Mouse (Mus musculus) urinary bladder, postnatal 14 days (tissue): ENCODE measurements around the gene Sppl3.
A peak's percentile ranks its signal among the peaks of the same experiment; 100 is the strongest.

ENCODE experiments used
- DNase-seq: peaks from one replicate; pipeline ENCODE4 v3.0.0; 2021; ENCODE audit warnings: low spot score

Gene Sppl3

DNA sequence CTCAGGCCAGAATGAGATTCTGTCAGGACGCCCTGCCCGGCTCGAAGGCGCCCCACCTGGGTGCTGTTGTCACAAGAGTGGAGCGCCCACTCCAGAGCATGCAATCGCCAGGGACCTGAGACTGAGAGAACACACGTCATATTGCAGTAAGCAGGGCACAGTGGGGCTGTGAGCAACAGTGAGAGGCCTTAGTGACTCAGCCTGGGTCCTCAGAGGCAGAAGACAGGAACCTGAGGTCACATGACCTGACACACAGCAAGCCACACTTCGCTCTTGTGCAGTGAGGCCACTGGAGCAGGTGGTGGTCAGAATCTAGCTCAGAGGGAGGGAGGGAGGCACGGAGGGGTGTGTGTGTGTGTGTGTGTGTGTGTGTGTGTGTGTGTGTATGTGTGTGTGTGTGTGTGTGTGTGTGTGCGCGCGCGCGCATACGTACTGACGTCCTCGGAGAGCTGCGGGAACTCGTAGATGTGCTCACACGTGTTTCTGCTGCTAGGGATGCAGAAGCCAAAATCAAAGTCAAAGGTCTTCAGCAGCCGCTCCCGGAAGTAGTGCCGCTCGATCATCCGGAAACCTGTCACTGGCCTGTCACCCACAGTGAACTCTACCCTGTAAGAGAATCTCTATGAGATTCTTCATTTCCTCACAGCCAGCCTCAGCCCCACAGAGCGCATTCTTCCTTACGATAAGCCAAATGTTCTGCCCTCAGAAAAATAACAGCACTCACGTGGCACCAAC lies 115.8 kb downstream of the Sppl3 start:
- DNase-seq: no peak

DNA sequence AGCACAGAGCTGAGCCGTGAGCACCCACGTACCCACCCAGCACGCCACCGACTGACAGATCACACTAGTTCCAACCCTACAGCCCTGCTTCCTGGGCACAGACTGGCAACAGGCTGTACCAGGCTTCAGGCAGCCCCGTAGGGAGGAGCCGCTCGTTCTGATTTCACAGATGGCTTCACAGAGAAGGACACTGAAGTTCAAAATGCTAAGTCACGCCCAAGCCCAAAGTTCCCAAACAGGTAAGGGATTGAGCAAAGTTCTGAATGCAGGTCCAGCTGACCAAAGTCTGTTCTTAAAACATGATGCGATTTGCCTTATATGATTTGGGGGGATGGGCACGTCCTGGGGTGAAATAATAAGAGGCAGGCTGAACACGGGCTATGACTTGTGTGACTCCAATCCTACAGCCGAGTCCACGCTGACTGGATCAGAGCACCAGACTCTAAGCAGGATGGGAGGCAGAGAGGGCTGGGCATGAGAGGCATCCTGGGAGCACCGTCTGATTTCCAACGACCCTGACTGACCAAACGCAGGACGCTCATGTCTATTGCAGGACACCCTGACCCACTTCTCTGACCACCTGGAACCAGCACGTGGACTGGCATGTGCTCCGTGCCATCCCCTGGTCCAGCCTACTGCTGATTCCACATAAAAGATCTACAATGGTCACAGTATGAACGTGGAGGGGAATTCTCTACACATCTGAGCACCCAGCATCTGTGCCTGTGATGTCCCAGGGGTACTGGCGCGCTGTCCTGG lies 116.7 kb downstream of the Sppl3 start:
- DNase-seq: no peak

DNA sequence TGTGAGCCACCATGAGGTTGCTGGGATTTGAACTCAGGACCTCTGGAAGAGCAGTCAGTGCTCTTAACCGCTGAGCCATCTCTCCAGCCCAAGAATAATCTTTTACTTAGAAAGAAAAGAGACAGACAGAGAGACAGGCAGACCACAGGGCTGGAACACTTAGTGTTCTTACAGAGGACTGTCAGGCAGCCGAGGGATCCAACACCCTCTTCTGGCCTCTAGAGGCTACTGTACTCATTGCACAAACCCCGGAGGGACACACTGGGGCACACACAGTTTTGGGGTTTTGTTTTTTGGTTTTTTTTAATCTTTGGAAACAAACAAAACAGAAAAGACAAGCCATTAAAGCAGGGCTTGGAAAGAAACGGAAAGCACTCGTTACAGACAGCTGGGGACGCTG lies 118.4 kb downstream of the Sppl3 start:
- no peak for DNase-seq

DNA sequence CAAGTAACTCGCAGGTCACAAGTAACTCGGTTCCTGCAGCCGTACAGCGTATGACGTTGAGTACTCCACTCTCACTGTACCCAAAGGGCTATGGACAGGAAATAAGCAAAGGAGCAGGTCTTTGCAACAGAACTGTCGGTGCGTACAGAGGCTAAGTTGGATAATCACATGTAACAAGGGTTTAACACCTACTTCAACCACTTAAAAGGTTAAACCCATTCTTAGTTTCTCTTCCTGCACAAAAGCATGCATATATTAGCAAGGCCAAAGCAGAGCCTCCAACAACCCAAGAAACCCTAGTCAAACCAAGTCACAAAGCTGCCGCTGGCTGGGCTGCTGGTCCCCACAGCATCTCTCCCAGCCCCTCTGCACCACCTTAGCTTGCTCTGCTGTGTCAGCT lies 121.5 kb downstream of the Sppl3 start:
- no peak for DNase-seq

DNA sequence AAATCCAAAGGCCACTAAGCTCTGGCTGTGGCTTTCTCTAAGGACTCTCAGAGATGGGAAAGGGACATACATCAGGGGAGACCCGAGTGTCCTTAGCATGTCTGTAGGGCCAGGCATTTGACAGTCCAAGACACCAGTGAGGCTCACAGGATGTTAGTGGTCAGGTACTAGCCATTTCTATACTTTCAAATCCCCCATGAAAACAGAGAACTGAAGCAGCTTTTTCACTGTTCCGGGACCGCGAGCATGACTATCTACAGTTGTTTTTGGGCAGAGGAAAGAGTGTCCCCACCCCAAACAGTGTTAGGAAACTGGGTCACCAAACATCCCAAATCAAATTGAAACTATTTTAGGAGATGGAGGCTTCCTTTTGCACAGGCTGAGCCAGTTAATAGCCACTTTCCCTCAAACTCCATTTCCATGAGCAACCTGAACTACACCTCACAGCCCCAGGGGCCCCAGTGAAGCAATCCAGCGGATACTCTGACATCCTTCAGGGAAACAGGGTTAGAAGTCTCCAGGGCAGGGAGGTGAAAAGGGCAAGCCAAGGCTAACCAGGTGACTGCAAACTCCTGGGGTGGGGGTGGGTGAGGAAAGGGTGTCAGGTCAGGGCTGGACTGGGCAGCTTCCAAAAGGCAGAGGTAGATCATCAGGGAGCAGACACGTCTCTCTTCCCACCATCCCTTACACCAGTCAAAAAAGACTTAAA lies 122.6 kb downstream of the Sppl3 start:
- no peak for DNase-seq

DNA sequence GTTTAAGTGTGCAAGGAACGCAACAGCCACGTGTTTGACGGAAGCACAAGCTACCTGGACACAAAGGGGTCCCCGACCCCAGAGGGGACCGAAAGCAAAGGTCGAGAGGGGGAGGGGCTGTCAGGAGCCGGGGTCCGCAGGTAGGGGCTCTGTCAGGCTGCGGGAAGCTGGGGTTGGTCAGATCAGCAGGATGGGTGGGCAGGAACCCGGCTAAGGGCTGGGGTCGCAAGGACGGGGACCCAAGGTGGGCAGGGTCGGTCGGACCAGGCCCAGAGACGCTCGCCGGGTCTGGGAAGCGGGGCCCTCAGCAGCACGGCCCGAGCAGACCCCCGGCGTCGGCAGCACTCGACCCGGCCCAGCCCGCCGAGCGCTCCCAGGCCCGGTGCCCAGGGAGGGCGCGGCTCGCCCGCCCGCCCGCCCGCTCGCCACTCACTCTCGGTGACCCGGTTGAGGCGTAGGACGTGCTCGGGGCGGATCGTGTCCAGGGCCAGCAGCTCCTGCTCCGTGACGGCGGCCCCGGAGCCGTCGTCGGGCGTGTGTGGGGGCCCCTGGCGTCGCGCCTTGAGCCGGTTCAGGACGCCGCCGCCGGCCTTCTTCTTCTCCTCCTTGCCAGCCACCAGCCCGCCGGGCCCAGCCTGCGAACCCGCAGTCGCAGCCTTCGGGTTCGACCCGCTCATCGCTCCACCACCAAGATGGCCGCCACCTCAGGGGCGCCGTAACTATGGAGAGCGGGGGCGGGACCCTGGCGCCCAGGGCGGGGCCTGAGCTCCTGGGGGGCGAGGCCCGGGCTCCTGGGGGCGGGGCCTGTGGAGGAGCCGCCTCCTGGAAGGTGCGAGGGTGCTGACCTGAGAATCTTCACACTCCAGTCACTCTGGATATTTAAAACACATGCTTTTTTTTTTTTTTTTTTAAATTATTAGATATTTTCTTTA lies 123.6 kb downstream of the Sppl3 start, which contains the start of gene Unc119b:
TSS of gene Unc119b (minus strand) at position 742 of the 932 bp plus-strand sequence.
- DNase-seq: peak; percentile 90

DNA sequence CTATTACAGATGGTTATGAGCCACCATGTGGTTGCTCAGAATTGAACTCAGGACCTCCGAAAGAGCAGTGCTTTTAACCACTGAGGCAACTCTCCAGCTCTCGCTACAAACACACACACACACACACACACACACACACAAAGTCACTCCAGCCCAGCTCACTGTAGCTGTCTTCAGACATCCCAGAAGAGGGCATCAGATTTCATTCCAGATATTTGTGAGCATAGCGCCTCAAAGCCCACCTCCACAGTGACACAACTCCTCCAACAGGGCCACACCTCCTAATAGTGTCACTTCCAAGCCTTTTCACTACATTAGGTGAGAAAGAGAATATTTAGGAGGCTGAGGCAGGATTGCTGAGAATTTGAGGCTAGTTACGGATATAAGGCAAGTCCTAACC lies 128.2 kb downstream of the Sppl3 start:
- DNase-seq: no peak

DNA sequence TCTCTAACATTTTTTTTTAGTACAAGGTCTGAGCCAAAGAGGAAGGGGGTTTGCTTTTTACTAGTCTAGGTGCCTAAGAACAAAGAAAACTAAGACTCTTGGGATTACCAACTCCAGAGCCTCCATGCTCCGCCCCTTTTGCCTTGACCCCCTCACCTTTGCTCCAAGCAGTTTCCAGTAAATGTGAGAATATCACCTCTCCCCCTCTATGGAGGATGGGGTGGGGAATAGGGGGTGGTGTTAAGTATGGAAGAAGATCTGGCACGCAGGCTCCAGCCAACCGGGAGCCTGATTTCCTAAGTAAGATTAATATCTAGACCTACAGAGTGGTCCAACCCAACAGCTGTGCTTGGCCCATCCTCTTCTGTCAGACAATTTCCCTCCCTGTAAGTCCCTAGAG lies 129.8 kb downstream of the Sppl3 start:
- DNase-seq: no peak

DNA sequence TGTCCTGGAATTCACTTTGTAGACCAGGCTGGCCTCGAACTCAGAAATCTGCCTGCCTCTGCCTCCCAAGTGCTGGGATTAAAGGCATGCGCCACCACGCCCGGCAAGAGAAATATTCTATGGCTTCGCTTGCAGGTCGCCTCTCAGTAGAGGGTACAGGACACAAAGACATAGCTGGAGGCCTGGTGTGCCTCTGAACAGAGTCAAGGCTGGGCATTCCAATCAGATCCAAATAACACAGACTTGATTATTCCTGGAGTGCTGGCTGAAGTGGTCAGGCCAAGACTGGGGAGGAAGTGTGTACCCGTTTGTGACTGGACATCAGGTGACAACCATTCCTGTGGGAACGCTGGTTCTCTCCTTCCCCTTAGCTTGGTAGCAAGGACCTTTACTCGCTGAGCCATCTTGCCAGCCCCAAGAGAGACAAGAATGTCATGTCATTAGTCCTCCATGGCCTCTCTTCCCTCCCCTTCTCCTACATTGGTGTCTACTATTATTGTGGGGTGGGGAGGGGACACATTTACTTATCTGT lies 131.3 kb downstream of the Sppl3 start:
- DNase-seq: no peak

DNA sequence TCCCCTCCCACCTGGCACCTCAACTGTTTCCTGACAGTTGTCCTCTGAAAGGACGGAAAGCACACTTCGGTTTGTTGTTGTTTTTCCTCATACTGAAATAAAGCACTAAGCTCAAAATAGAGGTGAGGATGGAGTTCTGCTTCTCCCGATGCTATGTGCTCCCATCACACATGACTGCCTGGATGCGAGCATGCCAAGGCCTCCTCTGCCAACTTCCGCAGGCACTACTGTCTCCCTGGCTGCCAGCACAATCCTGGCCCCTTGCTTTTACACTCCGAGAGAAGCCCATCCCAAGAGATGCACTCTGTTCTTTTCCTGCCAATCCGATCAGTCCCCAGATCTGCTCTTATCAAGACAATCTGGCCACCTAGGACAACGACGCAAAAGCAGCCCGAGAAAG lies 132.6 kb downstream of the Sppl3 start:
- DNase-seq: no peak

DNA sequence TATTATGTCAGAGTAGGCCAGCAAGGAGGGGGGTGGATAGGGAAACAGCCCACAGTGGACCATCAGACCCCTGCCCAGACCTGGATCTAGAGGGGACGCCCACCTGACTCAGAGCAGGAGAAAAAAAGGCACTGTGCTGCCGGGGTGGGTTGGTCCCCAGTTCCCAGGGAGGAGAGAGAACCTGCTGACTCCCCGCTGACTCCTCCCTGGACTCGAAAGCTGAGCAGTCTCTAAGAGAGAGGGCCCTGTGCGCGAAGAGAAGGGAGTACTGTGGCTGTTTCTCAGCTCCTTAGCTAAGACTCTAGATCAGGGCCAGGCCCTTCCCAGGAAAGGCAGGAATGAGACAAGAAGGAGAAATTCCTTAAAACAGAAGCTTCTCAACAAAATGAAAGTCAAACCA lies 133.5 kb downstream of the Sppl3 start:
- DNase-seq: no peak

DNA sequence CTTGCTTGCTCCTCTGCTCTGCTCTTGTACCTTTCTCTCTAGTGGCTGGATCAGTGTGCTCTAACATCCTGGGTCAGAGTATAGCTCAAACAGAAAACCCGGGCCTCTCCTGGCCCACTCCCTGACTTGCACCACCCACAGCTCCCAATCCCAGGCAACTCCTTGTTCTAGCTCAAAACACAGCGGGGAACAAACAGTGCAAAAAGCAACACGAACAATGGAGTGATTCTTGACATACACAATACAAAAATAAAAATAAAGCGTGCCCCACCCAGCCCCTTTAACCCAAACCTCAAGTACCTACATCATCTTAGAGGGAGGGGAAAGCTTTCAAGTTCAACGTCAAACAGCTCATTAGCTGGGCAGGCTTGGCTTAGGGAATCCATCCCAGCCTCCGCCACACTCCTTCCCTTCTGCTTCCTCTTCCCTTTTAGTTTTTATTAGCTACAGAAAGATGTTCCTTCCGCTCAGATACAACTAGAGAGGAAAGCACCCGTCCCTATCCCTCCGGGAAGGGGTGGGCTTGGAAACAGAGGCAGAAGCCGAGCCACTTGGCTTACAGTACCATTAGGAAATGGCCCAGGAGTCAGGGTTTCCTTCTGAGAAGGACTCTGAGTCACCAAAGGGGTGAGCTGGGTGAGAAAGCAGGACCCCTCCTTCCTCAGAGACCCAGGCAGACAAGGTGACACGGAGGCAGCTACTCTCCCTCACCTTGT lies 134.5 kb downstream of the Sppl3 start:
- DNase-seq: no peak

DNA sequence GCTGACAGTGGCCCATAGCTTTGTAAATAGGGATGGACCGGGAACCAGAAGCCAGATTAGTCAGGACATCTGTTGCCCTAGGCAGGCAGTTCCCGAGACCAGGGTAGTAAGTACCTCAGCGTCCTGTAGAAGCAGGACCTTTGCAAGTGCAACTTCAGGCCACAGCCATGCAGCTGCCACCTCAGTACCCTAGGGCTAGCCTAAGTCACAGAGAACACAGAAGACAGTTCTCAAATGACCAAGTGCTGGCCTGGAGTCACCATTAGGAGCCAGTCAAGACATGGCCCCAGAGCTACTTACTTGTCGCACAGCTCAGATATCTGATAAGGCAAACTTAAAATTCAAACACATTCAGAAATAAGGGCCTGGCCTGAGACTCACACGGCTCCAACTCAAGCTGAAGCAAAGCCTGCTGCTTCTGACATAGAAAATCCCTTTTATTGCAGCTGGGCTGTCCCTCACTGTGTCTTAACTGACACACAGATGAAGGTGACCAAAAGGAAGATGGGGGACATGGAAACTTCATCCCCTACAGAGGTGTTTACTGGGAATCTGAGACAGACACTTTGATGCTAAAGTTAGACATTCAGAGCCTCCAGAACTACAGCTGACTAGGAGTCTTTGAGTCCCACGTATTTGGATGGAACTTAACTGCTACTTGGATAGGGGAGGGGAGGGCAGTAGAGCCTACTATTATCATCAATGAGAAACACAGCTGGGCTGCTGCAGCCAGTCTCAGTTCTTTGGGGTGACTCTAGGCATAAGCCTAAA lies 135.2 kb downstream of the Sppl3 start:
- no peak for DNase-seq

DNA sequence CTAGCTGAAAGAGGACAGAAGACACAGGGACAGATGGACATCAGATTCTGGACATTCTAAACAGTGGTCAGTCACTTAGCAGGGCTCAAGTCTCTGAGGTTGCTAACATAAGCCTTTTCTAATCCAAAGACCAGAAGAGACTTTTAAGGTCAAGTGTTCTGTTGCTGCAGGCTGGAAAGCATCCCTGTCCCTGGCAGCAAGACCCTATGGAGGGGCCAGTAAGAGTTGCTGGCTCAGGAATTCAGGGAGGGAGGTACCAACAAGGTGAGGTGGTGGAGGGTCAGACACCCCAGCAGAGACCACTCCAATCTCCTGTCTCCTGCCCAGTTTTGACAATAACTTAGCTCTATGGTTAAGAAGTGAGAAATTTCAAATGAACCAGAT lies 135.8 kb downstream of the Sppl3 start:
- no peak for DNase-seq

DNA sequence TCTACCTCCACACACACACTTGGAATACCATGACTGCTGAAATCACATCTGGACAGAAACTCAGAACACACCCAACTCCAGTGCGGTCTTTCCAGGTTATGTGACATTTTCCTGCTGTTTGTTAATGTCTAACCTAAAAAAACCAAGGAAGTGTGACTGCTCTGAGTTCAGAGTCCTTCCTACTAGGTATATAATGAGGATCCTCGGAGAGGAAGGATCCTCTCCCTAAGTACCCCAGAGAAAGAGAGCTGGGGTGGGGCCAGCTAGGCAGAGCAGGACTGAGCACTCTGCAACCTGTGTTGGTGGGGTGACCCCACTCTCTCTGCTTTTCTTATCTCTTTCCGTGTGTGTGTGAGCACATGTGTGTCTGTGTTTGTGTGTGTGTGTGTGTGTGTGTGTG lies 136.5 kb downstream of the Sppl3 start:
- no peak for DNase-seq

DNA sequence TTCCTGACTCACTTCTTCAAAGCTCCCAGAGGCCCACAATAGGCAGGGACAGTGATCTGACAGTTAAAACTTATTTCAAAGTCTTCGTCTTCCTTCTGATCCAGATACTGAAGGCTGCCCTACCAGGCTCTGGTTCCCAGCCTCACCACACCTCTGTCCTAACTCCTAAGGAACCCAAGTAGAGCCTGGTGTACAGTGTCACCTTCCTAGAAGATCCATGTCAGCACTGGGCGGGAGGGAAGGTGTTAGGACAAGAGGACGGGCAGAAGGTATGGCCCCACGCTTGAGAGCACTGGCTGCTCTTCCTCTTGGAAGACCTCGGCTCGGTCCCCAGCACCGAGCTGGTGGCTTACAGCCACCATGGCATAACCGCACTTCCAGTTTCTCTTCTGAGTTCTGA lies 137.4 kb downstream of the Sppl3 start:
- no peak for DNase-seq
